Mouse (Mus musculus) midbrain, postnatal 0 days (tissue): ENCODE results near the gene Nmrk2. TPM values are rescaled to one million over a fixed set of nuclear protein-coding genes. Genes with fewer than 3 reads are reported as not detected.
A peak's percentile ranks its signal among the peaks of the same experiment; 100 is the strongest.

Experiments
- ATAC-seq: fragments of 200-750 bp; cut with Nextera tagmentation; 2 replicates; pipeline ENCODE4 v1.8.0; 2017; ENCODE audit warnings: moderate number of reproducible peaks, mild to moderate bottlenecking, moderate TSS enrichment, moderate library complexity; ENCODE audit not compliant: low FRiP score
- DNase-seq: peaks from one replicate; pipeline ENCODE4 v3.0.0-alpha.2; 2015; ENCODE audit warnings: low spot score
- H3K27ac ChIP-seq: fragments of 300-500 bp; sonication (generic); 2 replicates; pipeline ENCODE4 v1.5.1; 2014; ENCODE audit warnings: low read depth, mild to moderate bottlenecking, low read length, mixed read lengths
- H3K27me3 ChIP-seq: fragments of 300-500 bp; sonication (generic); 2 replicates; pipeline ENCODE4 v1.6.1; 2014; ENCODE audit warnings: low read length, control low read depth, mixed read lengths; ENCODE audit not compliant: insufficient read depth
- H3K36me3 ChIP-seq: fragments of 300-500 bp; sonication (generic); 2 replicates; pipeline ENCODE4 v1.6.1; 2014; ENCODE audit warnings: low read length, control low read depth, mixed read lengths; ENCODE audit not compliant: insufficient read depth
- H3K4me1 ChIP-seq: fragments of 300-500 bp; sonication (generic); 2 replicates; pipeline ENCODE4 v1.6.1; 2014; ENCODE audit warnings: mild to moderate bottlenecking, control low read depth, antibody characterized with exemption, low read length, mixed read lengths; ENCODE audit not compliant: insufficient read depth
- H3K4me2 ChIP-seq: fragments of 300-500 bp; sonication (generic); 2 replicates; pipeline ENCODE4 v1.6.1; 2014; ENCODE audit warnings: low read depth, mild to moderate bottlenecking, low read length, mixed read lengths; ENCODE audit not compliant: poor library complexity, severe bottlenecking
- H3K4me3 ChIP-seq: fragments of 300-500 bp; sonication (generic); 2 replicates; pipeline ENCODE4 v1.5.1; 2014; ENCODE audit warnings: low read depth, mild to moderate bottlenecking, low read length, moderate library complexity
- H3K9ac ChIP-seq: fragments of 300-500 bp; sonication (generic); replicated peaks from 2 replicates; pipeline ENCODE4 v1.6.1; 2014; ENCODE audit warnings: mild to moderate bottlenecking, low read length, moderate library complexity, mixed read lengths; ENCODE audit not compliant: poor library complexity, severe bottlenecking
- H3K9me3 ChIP-seq: fragments of 300-500 bp; sonication (generic); 2 replicates; pipeline ENCODE4 v1.6.1; 2016; ENCODE audit warnings: low read length, control low read depth
- CTCF ChIP-seq: IDR thresholded peaks from 2 replicates; pipeline ENCODE4 v1.5.1; 2016; ENCODE audit warnings: antibody characterized with exemption, mild to moderate bottlenecking
- WGBS: fragments of 180-500 bp; shearing (Covaris S2); extraction: QIAGEN DNeasy Blood & Tissue Kit; methylation state at CpG from one replicate; pipeline ENCODE4 v1.1.7; 2014; 5-methylcytosine and 5-hydroxymethylcytosine counted together
- polyA plus RNA-seq: library from polyadenylated mRNA; unstranded; fragments of >200 nt; fragmentation: Nextera tagmentation; extraction: Ambion mirVana; gene quantifications from 2 replicates; pipeline ENCODE4 v1.2.1, GENCODE M21; 2015
- total RNA-seq: library from RNA; depleted of rRNA; stranded (reverse); fragments of >200 nt; gene quantifications from 2 replicates; pipeline ENCODE4 v1.2.3, GENCODE M21; 2014; rRNA removed

The Nmrk2 gene
- total and polyA plus RNA-seq, 2 experiments from 2014 or later: 0.14 TPM; not detected in 1

DNA sequence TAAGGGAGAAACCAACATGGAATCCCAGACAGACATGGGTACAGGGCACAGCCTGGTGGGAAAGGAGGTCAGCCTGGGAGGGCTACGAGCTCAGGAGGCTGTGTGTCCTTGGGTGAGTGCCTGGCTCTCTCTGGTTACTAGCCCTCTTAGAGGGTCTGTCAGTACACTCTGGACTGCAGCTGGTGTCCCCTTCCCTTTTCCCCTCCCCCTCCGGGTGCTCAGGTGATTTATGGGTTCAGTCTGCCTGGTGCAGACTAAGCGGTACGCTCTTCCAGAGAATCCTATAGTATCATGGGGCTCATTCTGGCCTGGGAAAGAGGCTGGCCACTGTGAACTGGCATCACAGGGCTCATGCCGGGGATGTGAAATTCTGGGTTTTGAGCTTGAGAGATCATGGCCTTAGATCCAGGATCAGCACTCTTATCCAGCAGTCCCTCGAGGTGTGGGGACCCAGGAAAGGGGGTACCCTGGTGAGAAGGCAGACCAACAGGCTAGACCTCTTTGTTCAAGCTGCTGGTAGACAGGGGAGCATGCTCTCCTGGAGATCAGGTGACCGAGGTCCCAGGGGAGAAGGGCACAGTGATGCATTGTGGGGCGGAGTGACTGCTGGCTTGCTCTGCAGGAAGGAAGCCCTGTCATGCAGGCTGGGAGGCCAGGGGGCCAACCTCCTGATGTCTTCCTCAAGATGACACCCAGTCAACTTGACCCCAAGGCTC lies 40.1 kb downstream of the Nmrk2 start:
- peaks cover 50% of the 10 kb centered on the region for H3K36me3 ChIP-seq
- TF ChIP-seq CTCF: no peak

GRCm38 (mm10) chr10:81154736-81155135 lies 47.1 kb downstream of the Nmrk2 start:
- H3K27ac ChIP-seq: no peak overlapping the region
- 82% methylated on average over 6 of the region's 6 CpGs for WGBS
- H3K4me2 ChIP-seq: no peak overlapping the region
- no peak for ATAC-seq
- H3K9ac ChIP-seq: no peak overlapping the region
- no peaks in the 10 kb centered on the region for H3K9me3 ChIP-seq
- TF ChIP-seq CTCF: no peak
- no peak overlapping the region for H3K4me3 ChIP-seq
- H3K36me3 ChIP-seq: peaks cover 73% of the 10 kb centered on the region
- no peak for DNase-seq
- H3K27me3 ChIP-seq: no peaks in the 10 kb centered on the region
- H3K4me1 ChIP-seq: no peaks in the 10 kb centered on the region

More for the DNA sequence above, 40.1 kb downstream of the Nmrk2 start:
- H3K27me3 ChIP-seq: no peaks in the 10 kb centered on the region
- DNase-seq (no peak), ATAC-seq (no peak)
- no peak overlapping the region for H3K4me2 ChIP-seq
- H3K4me3 ChIP-seq: no peak overlapping the region
- 93% methylated on average over 8 of the region's 8 CpGs for WGBS
- no peak overlapping the region for H3K9ac ChIP-seq
- peaks cover 5% of the 10 kb centered on the region; the same call in 1 of the 2 replicates for H3K4me1 ChIP-seq
- H3K9me3 ChIP-seq: no peaks in the 10 kb centered on the region
- H3K27ac ChIP-seq: no peak overlapping the region

DNA sequence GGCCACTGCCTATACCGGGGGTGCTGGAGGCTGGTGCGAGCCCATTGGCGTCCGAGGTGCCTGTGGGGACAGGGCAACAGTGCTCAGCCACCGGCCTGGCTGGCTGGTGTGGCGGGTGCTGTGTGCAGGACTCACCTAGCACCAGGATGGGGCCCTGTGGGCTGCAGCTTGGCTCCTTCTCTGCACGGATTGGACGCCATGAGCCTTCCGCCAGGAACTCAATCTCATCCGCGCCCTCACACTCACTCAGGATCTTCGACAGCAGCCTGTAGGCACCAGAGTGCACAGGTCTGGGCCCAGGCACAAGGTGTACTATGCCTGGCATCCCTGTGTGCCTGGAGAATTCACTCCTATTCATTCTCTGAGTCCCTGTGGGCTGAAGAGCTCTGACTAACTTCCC lies 47.5 kb downstream of the Nmrk2 start:
- no peaks in the 10 kb centered on the region for H3K9me3 ChIP-seq
- H3K36me3 ChIP-seq: peaks cover 77% of the 10 kb centered on the region
- no peak overlapping the region for H3K4me3 ChIP-seq
- H3K9ac ChIP-seq: no peak overlapping the region
- H3K27me3 ChIP-seq: no peaks in the 10 kb centered on the region
- DNase-seq: no peak
- TF ChIP-seq CTCF: no peak
- H3K27ac ChIP-seq: no peak overlapping the region
- H3K4me1 ChIP-seq: no peaks in the 10 kb centered on the region
- ATAC-seq: no peak
- H3K4me2 ChIP-seq: no peak overlapping the region
- WGBS: 95% methylated on average over 12 of the region's 12 CpGs

- Histone ChIP-seq H3K4me2 (no peak overlapping the region), H3K27me3 (no peaks in the 10 kb centered on the region), H3K4me1 (no peaks in the 10 kb centered on the region), H3K4me3 (no peak overlapping the region), H3K9me3 (no peaks in the 10 kb centered on the region), H3K27ac (no peak overlapping the region), H3K9ac (0 out of 2 replicates have a peak overlapping the region, but pooled peaks have one; percentile 24), H3K36me3 (peaks cover 80% of the 10 kb centered on the region)
- TF ChIP-seq CTCF: no peak
- 80% methylated on average over 12 of the region's 12 CpGs for WGBS
- no peak for DNase-seq
- ATAC-seq: no peak
These were observed 49.2 kb downstream of the Nmrk2 start for GRCm38 (mm10) chr10:81152609-81153008.

DNA sequence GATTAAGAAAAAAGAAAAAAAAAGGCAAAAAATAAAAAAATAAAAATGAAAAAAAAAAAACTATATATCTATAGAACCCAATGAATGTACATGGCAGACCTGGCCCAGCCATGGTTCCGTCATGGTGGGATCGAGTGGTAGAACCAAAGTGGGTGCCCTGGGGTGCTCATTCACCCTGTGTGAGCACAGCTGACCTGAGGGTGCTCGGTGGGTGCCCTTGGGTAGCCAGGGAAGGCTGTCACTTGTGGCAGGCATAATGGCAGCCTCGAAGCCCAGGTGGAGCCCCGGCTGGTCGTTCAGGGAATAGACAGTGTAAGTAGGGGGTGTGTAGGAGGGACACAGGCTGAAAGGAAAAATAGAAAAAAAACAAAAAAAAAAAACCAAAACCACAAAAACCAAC lies 50.6 kb downstream of the Nmrk2 start:
- Histone ChIP-seq H3K4me2 (no peak overlapping the region), H3K27me3 (no peaks in the 10 kb centered on the region), H3K4me3 (no peak overlapping the region), H3K9me3 (no peaks in the 10 kb centered on the region), H3K4me1 (no peaks in the 10 kb centered on the region), H3K27ac (no peak overlapping the region), H3K36me3 (peaks cover 80% of the 10 kb centered on the region), H3K9ac (no peak overlapping the region)
- 74% methylated on average over 6 of the region's 6 CpGs for WGBS
- DNase-seq: no peak
- no peak for TF ChIP-seq CTCF
- no peak for ATAC-seq

Other genes with a start within 250 kb of the Nmrk2 start
- 27.6 and 40.7 TPM in 2 replicates for gene Gng7, start 187.1 kb downstream of the Nmrk2 start, total RNA-seq
- gene Gng7, start 187.1 kb downstream of the Nmrk2 start, polyA plus RNA-seq: 29.5 and 29.9 TPM in 2 replicates
- 104 and 119 TPM in 2 replicates for gene Diras1, start 176.4 kb downstream of the Nmrk2 start, total RNA-seq
- 95.2 and 98.3 TPM in 2 replicates for gene Diras1, start 176.4 kb downstream of the Nmrk2 start, polyA plus RNA-seq
- 115 and 122 TPM in 2 replicates for gene Slc39a3, start 164.6 kb downstream of the Nmrk2 start, total RNA-seq
- 50.2 and 54.7 TPM in 2 replicates for gene Slc39a3, start 164.6 kb downstream of the Nmrk2 start, polyA plus RNA-seq
- 216 and 236 TPM in 2 replicates for gene Sgta, start 141.9 kb downstream of the Nmrk2 start, total RNA-seq
- gene Sgta, start 141.9 kb downstream of the Nmrk2 start, polyA plus RNA-seq: 325 and 348 TPM in 2 replicates
- 59.9 and 67.1 TPM in 2 replicates for gene Thop1, start 132.0 kb downstream of the Nmrk2 start, total RNA-seq
- 35.2 and 35.8 TPM in 2 replicates for gene Thop1, start 132.0 kb downstream of the Nmrk2 start, polyA plus RNA-seq
- gene Creb3l3, start 103.2 kb downstream of the Nmrk2 start, total RNA-seq: 0.28 and 1.6 TPM in 2 replicates
- gene Creb3l3, start 103.2 kb downstream of the Nmrk2 start, polyA plus RNA-seq: 0.62 and 0.81 TPM in 2 replicates
- gene Map2k2, start 96.1 kb downstream of the Nmrk2 start, total RNA-seq: 256 and 261 TPM in 2 replicates
- 210 and 218 TPM in 2 replicates for gene Map2k2, start 96.1 kb downstream of the Nmrk2 start, polyA plus RNA-seq
- 23.6 and 29.5 TPM in 2 replicates for gene Zbtb7a, start 66.8 kb downstream of the Nmrk2 start, total RNA-seq
- 16.1 and 18.0 TPM in 2 replicates for gene Zbtb7a, start 66.8 kb downstream of the Nmrk2 start, polyA plus RNA-seq
- gene Pias4, start 34.1 kb downstream of the Nmrk2 start, total RNA-seq: 31.2 and 38.0 TPM in 2 replicates
- gene Pias4, start 34.1 kb downstream of the Nmrk2 start, polyA plus RNA-seq: 30.1 and 31.3 TPM in 2 replicates
- 2,062 and 2,304 TPM in 2 replicates for gene Eef2, start 25.4 kb downstream of the Nmrk2 start, total RNA-seq
- gene Eef2, start 25.4 kb downstream of the Nmrk2 start, polyA plus RNA-seq: 440 and 459 TPM in 2 replicates
- gene Dapk3, start 19.0 kb downstream of the Nmrk2 start, total RNA-seq: 56.7 and 88.8 TPM in 2 replicates
- gene Dapk3, start 19.0 kb downstream of the Nmrk2 start, polyA plus RNA-seq: 59.1 and 60.9 TPM in 2 replicates
- not detected in 2 replicates for gene 4930442H23Rik, start 18.2 kb downstream of the Nmrk2 start, total RNA-seq
- not detected in 2 replicates for gene 4930442H23Rik, start 18.2 kb downstream of the Nmrk2 start, polyA plus RNA-seq
- 195 and 200 TPM in 2 replicates for gene Atcay, start 28.8 kb upstream of the Nmrk2 start, total RNA-seq
- gene Atcay, start 28.8 kb upstream of the Nmrk2 start, polyA plus RNA-seq: 91.4 and 94.1 TPM in 2 replicates
- gene Zfr2, start 31.1 kb upstream of the Nmrk2 start, total RNA-seq: 61.3 and 70.2 TPM in 2 replicates
- gene Zfr2, start 31.1 kb upstream of the Nmrk2 start, polyA plus RNA-seq: 24.9 and 25.3 TPM in 2 replicates
- gene Matk, start 50.9 kb upstream of the Nmrk2 start, total RNA-seq: 110 and 114 TPM in 2 replicates
- 96.9 and 108 TPM in 2 replicates for gene Matk, start 50.9 kb upstream of the Nmrk2 start, polyA plus RNA-seq
- gene Mrpl54, start 64.9 kb upstream of the Nmrk2 start, total RNA-seq: 145 and 164 TPM in 2 replicates
- gene Mrpl54, start 64.9 kb upstream of the Nmrk2 start, polyA plus RNA-seq: 162 and 179 TPM in 2 replicates
- gene Apba3, start 64.9 kb upstream of the Nmrk2 start, total RNA-seq: 45.0 and 64.8 TPM in 2 replicates
- 25.0 and 25.2 TPM in 2 replicates for gene Apba3, start 64.9 kb upstream of the Nmrk2 start, polyA plus RNA-seq
- gene Tjp3, start 89.5 kb upstream of the Nmrk2 start, total RNA-seq: 6.5 and 9.2 TPM in 2 replicates
- gene Tjp3, start 89.5 kb upstream of the Nmrk2 start, polyA plus RNA-seq: 5.1 and 6.3 TPM in 2 replicates
- gene Pip5k1c, start 90.9 kb upstream of the Nmrk2 start, total RNA-seq: 248 and 256 TPM in 2 replicates
- gene Pip5k1c, start 90.9 kb upstream of the Nmrk2 start, polyA plus RNA-seq: 125 and 129 TPM in 2 replicates
- gene Cactin, start 119.1 kb upstream of the Nmrk2 start, total RNA-seq: 19.5 and 22.7 TPM in 2 replicates
- 18.4 and 20.2 TPM in 2 replicates for gene Cactin, start 119.1 kb upstream of the Nmrk2 start, polyA plus RNA-seq
- gene Tbxa2r, start 126.7 kb upstream of the Nmrk2 start, total RNA-seq: 4.3 and 7.0 TPM in 2 replicates
- 3.8 and 4.7 TPM in 2 replicates for gene Tbxa2r, start 126.7 kb upstream of the Nmrk2 start, polyA plus RNA-seq
- gene Gipc3, start 141.2 kb upstream of the Nmrk2 start, total RNA-seq: 0.09 and 0.16 TPM in 2 replicates
- gene Gipc3, start 141.2 kb upstream of the Nmrk2 start, polyA plus RNA-seq: not detected in 2 replicates
- 9.6 and 12.6 TPM in 2 replicates for gene Hmg20b, start 148.4 kb upstream of the Nmrk2 start, total RNA-seq
- gene Hmg20b, start 148.4 kb upstream of the Nmrk2 start, polyA plus RNA-seq: 23.4 and 24.5 TPM in 2 replicates
- gene Mfsd12, start 155.4 kb upstream of the Nmrk2 start, total RNA-seq: 31.9 and 40.6 TPM in 2 replicates
- gene Mfsd12, start 155.4 kb upstream of the Nmrk2 start, polyA plus RNA-seq: 13.6 and 15.4 TPM in 2 replicates
- gene 4930404N11Rik, start 163.8 kb upstream of the Nmrk2 start, total RNA-seq: 1.4 TPM in 1 of 2 replicates, not detected in the other
- 0.47 and 0.54 TPM in 2 replicates for gene 4930404N11Rik, start 163.8 kb upstream of the Nmrk2 start, polyA plus RNA-seq
- 92.6 and 98.3 TPM in 2 replicates for gene Fzr1, start 176.5 kb upstream of the Nmrk2 start, total RNA-seq
- 147 and 149 TPM in 2 replicates for gene Fzr1, start 176.5 kb upstream of the Nmrk2 start, polyA plus RNA-seq
- 120 and 132 TPM in 2 replicates for gene Dohh, start 182.4 kb upstream of the Nmrk2 start, total RNA-seq
- gene Dohh, start 182.4 kb upstream of the Nmrk2 start, polyA plus RNA-seq: 95.8 and 115 TPM in 2 replicates
- 0.88 and 2.7 TPM in 2 replicates for gene Gm48551, start 182.4 kb upstream of the Nmrk2 start, total RNA-seq
- 5.8 and 10.2 TPM in 2 replicates for gene Gm48551, start 182.4 kb upstream of the Nmrk2 start, polyA plus RNA-seq
- gene Gm48552, start 187.0 kb upstream of the Nmrk2 start, total RNA-seq: 6.6 TPM in 1 of 2 replicates, not detected in the other
- 1.6 and 3.9 TPM in 2 replicates for gene Gm48552, start 187.0 kb upstream of the Nmrk2 start, polyA plus RNA-seq
- 1.5 and 1.7 TPM in 2 replicates for gene Smim24, start 191.0 kb upstream of the Nmrk2 start, total RNA-seq
- gene Smim24, start 191.0 kb upstream of the Nmrk2 start, polyA plus RNA-seq: 1.1 and 2.0 TPM in 2 replicates